Mouse (Mus musculus) small intestine, adult 2 months (tissue): ENCODE data around the gene Gng13. TPM values are rescaled to one million over a fixed set of nuclear protein-coding genes. Genes with fewer than 3 reads are reported as not detected.
"Not testable (repeated sequence)": the region's sequence is repeated elsewhere in the genome, so short reads cannot be mapped to it uniquely, and the experiment has no call there.

Experiments
- H3K27ac ChIP-seq: fragments of 200-500 bp; 2 replicates; pipeline ENCODE4 v1.5.1; 2012; ENCODE audit warnings: low read depth, low read length, control low read depth, inconsistent platforms; ENCODE audit not compliant: insufficient read depth
- H3K27me3 ChIP-seq: fragments of 200-500 bp; 2 replicates; pipeline ENCODE4 v1.6.1; 2012; ENCODE audit warnings: mild to moderate bottlenecking, moderate library complexity, low read length, inconsistent platforms; ENCODE audit not compliant: control insufficient read depth, insufficient read depth
- H3K36me3 ChIP-seq: fragments of 200-500 bp; 2 replicates; pipeline ENCODE4 v1.6.1; 2012; ENCODE audit warnings: mild to moderate bottlenecking, low read length, control low read depth, inconsistent platforms; ENCODE audit not compliant: control insufficient read depth, insufficient read depth
- H3K4me1 ChIP-seq: fragments of 200-500 bp; 2 replicates; pipeline ENCODE4 v1.6.1; 2012; ENCODE audit warnings: low read length, inconsistent platforms, mixed read lengths; ENCODE audit not compliant: control insufficient read depth, insufficient read depth, insufficient read length
- H3K4me3 ChIP-seq: fragments of 200-500 bp; 2 replicates; pipeline ENCODE4 v1.5.1; 2012; ENCODE audit warnings: low read depth, mild to moderate bottlenecking, control low read depth, inconsistent platforms, low read length, moderate library complexity
- CTCF ChIP-seq: fragments of 200-500 bp; IDR thresholded peaks from 2 replicates; pipeline ENCODE4 v1.5.1; 2012; ENCODE audit warnings: low read depth, mild to moderate bottlenecking, control low read depth, inconsistent platforms, low read length, moderate library complexity, mixed read lengths; ENCODE audit not compliant: insufficient replicate concordance, insufficient read length; ENCODE audit errors: extremely low read depth
- POLR2A ChIP-seq: fragments of 200-500 bp; IDR thresholded peaks from 2 replicates; pipeline ENCODE4 v1.6.1; 2012; ENCODE audit warnings: low read depth, mild to moderate bottlenecking, control low read depth, inconsistent platforms, low read length, moderate library complexity
- WGBS: fragments of 180-500 bp; shearing (Covaris S2); methylation state at CpG from one replicate; pipeline ENCODE4 v1.1.7; 2018; 5-methylcytosine and 5-hydroxymethylcytosine counted together
- polyA plus RNA-seq: library from polyadenylated mRNA; depleted of rRNA; stranded (reverse); fragments of >200 nt; gene quantifications from 2 replicates; pipeline ENCODE4 v1.2.3, GENCODE M21; 2012

Gene Gng13
- polyA plus RNA-seq, 1 experiment: 0.30 TPM

GRCm38 (mm10) chr17:25735246-25735645 lies 18.3 kb downstream of the Gng13 start:
- Histone ChIP-seq H3K27me3 (no peaks in the 10 kb centered on the region), H3K4me1 (no peaks in the 10 kb centered on the region), H3K36me3 (no peaks in the 10 kb centered on the region), H3K4me3 (no peak overlapping the region), H3K27ac (no peak overlapping the region)
- TF ChIP-seq CTCF (no peak), POLR2A (no peak)
- WGBS: 92% methylated on average over 5 of the region's 5 CpGs

GRCm38 (mm10) chr17:25735745-25736144 lies 18.8 kb downstream of the Gng13 start, which contains the start of gene Mslnl:
Mslnl (plus strand) TSS chr17:25736042.
- Histone ChIP-seq H3K4me3 (no peak within 1 kb of the TSS), H3K27ac (no peak within 1 kb of the TSS), H3K4me1 (no peaks in the 10 kb centered on the region), H3K27me3 (no peaks in the 10 kb centered on the region), H3K36me3 (no peaks in the 10 kb centered on the region)
- TF ChIP-seq CTCF: no peak
- no peak for TF ChIP-seq POLR2A
- 33% methylated on average over 3 of the region's 3 CpGs for WGBS

- TF ChIP-seq POLR2A: no peak
- no peak for TF ChIP-seq CTCF
- WGBS: 84% methylated on average over 7 of the region's 7 CpGs
These were observed 21.9 kb downstream of the Gng13 start for GRCm38 (mm10) chr17:25738861-25739260.

GRCm38 (mm10) chr17:25741471-25741870 lies 24.5 kb downstream of the Gng13 start:
- H3K27me3 ChIP-seq, H3K36me3 ChIP-seq: not testable (repeated sequence)
- 71% methylated on average over 12 of the region's 12 CpGs for WGBS

More at GRCm38 (mm10) chr17:25738861-25739260, 21.9 kb downstream of the Gng13 start:
- no peaks in the 10 kb centered on the region for H3K4me1 ChIP-seq
- no peak overlapping the region for H3K27ac ChIP-seq
- no peak overlapping the region for H3K4me3 ChIP-seq
- no peaks in the 10 kb centered on the region for H3K27me3 ChIP-seq
- no peaks in the 10 kb centered on the region for H3K36me3 ChIP-seq

GRCm38 (mm10) chr17:25743831-25744230 lies 26.9 kb downstream of the Gng13 start:
- TF ChIP-seq CTCF (no peak), POLR2A (no peak)
- Histone ChIP-seq H3K27ac (no peak overlapping the region), H3K4me1 (no peaks in the 10 kb centered on the region), H3K27me3 (no peaks in the 10 kb centered on the region), H3K4me3 (no peak overlapping the region), H3K36me3 (no peaks in the 10 kb centered on the region)
- 79% methylated on average over 9 of the region's 9 CpGs for WGBS

More at GRCm38 (mm10) chr17:25741471-25741870, 24.5 kb downstream of the Gng13 start:
- not testable (repeated sequence) for H3K4me3 ChIP-seq, H3K27ac ChIP-seq, H3K4me1 ChIP-seq

- Histone ChIP-seq H3K4me3 (no peak overlapping the region), H3K4me1 (no peaks in the 10 kb centered on the region), H3K27me3 (no peaks in the 10 kb centered on the region), H3K36me3 (no peaks in the 10 kb centered on the region), H3K27ac (no peak overlapping the region)
- no peak for TF ChIP-seq POLR2A
- TF ChIP-seq CTCF: no peak
- 58% methylated on average over 10 of the region's 10 CpGs for WGBS
These were observed 27.3 kb downstream of the Gng13 start for GRCm38 (mm10) chr17:25744311-25744710.

- TF ChIP-seq POLR2A: no peak
- Histone ChIP-seq H3K27me3 (no peaks in the 10 kb centered on the region), H3K4me3 (no peak overlapping the region), H3K27ac (no peak overlapping the region), H3K4me1 (no peaks in the 10 kb centered on the region), H3K36me3 (no peaks in the 10 kb centered on the region)
- WGBS: 87% methylated on average over 4 of the region's 4 CpGs
These were observed 31.3 kb downstream of the Gng13 start for GRCm38 (mm10) chr17:25748238-25748637.

GRCm38 (mm10) chr17:25749314-25749713 lies 32.3 kb downstream of the Gng13 start:
- no peaks in the 10 kb centered on the region for H3K4me1 ChIP-seq
- no peak overlapping the region for H3K27ac ChIP-seq
- H3K36me3 ChIP-seq: no peaks in the 10 kb centered on the region
- H3K27me3 ChIP-seq: no peaks in the 10 kb centered on the region
- no peak overlapping the region for H3K4me3 ChIP-seq
- TF ChIP-seq POLR2A (no peak), CTCF (no peak)
- 83% methylated on average over 6 of the region's 6 CpGs for WGBS
